14 mouse cellular contexts compared by ENCODE assay signal in genomic region chr5:39126270-39126691, GRCm38 (mm10).
DNase-seq lines count a peak whose midpoint lies in the region; ATAC-seq and TF ChIP-seq lines count a peak whose summit lies in the region.
"Had no signal": no experiment of that assay in that cellular context is flagged by ENCODE, and none has a peak within 500 bp of the region (broad histone marks: within the 10 kb centered on the region; RNA-seq: fewer than 3 reads in every experiment).

No protein-coding gene starts in this region.

- H3K4me1 ChIP-seq in hindbrain, embryonic 16.5 days (ENCODE audit: control insufficient read depth, insufficient read depth, low read depth, low read length): no peaks in the 10 kb centered on the region
- no peaks in the 10 kb centered on the region for H3K4me1 ChIP-seq in hindbrain, embryonic 10.5 days (replicated peaks)
- no peaks in the 10 kb centered on the region for H3K4me1 ChIP-seq in stomach, embryonic 14.5 days (ENCODE audit: control insufficient read depth, insufficient read depth, low read length)
- H3K4me1 ChIP-seq in stomach, postnatal 0 days (replicated peaks; ENCODE audit: control insufficient read depth, insufficient read depth): no peaks in the 10 kb centered on the region
- H3K4me1 ChIP-seq in forebrain, embryonic 13.5 days: peaks cover 12% of the 10 kb centered on the region; the same call in 1 of the 2 replicates
- H3K4me1 ChIP-seq: heart, embryonic 15.5 days; liver, embryonic 13.5 days had no signal

- no peaks in the 10 kb centered on the region for H3K27me3 ChIP-seq in hindbrain, embryonic 16.5 days (replicated peaks; ENCODE audit: control insufficient read depth, insufficient read depth, low read length)
- no peaks in the 10 kb centered on the region for H3K27me3 ChIP-seq in hindbrain, embryonic 10.5 days (ENCODE audit: insufficient read depth, poor library complexity, severe bottlenecking)
- no peaks in the 10 kb centered on the region for H3K27me3 ChIP-seq in stomach, embryonic 14.5 days (ENCODE audit: control insufficient read depth, insufficient read depth, low read length)
- no peaks in the 10 kb centered on the region for H3K27me3 ChIP-seq in stomach, postnatal 0 days (ENCODE audit: control insufficient read depth, insufficient read depth, low read length)
- no peaks in the 10 kb centered on the region for H3K27me3 ChIP-seq in forebrain, embryonic 13.5 days
- H3K27me3 ChIP-seq: heart, embryonic 15.5 days; liver, embryonic 13.5 days had no signal

- H3K27ac ChIP-seq in hindbrain, embryonic 16.5 days (ENCODE audit: low read depth, low read length): no peak overlapping the region
- H3K27ac ChIP-seq in hindbrain, embryonic 10.5 days: no peak overlapping the region
- no peak overlapping the region for H3K27ac ChIP-seq in stomach, embryonic 14.5 days (ENCODE audit: low read length)
- no peak overlapping the region for H3K27ac ChIP-seq in stomach, postnatal 0 days (replicated peaks)
- H3K27ac ChIP-seq in forebrain, embryonic 13.5 days: no peak overlapping the region
- H3K27ac ChIP-seq: heart, embryonic 15.5 days; left cerebral cortex, adult 2 months; liver, embryonic 13.5 days had no signal

- H3K4me3 ChIP-seq in hindbrain, embryonic 16.5 days (ENCODE audit: low read length): no peak overlapping the region
- no peak overlapping the region for H3K4me3 ChIP-seq in hindbrain, embryonic 10.5 days
- no peak overlapping the region for H3K4me3 ChIP-seq in stomach, embryonic 14.5 days (ENCODE audit: low read depth, low read length)
- H3K4me3 ChIP-seq in stomach, postnatal 0 days (ENCODE audit: low read depth, low read length): no peak overlapping the region
- H3K4me3 ChIP-seq in forebrain, embryonic 13.5 days: no peak overlapping the region
- H3K4me3 ChIP-seq: heart, embryonic 15.5 days; left cerebral cortex, adult 2 months; liver, embryonic 13.5 days had no signal

- no peak for TF ChIP-seq CTCF in stomach, postnatal 0 days (IDR thresholded peaks at IDR 0.05; ENCODE audit: low read depth)

- H3K36me3 ChIP-seq in hindbrain, embryonic 16.5 days (ENCODE audit: control insufficient read depth, insufficient read depth, low read length): no peaks in the 10 kb centered on the region
- no peaks in the 10 kb centered on the region for H3K36me3 ChIP-seq in hindbrain, embryonic 10.5 days
- H3K36me3 ChIP-seq in stomach, embryonic 14.5 days (ENCODE audit: control insufficient read depth, insufficient read depth, low read length): no peaks in the 10 kb centered on the region
- H3K36me3 ChIP-seq in stomach, postnatal 0 days (ENCODE audit: control insufficient read depth, insufficient read depth, low read length): no peaks in the 10 kb centered on the region
- H3K36me3 ChIP-seq in forebrain, embryonic 13.5 days (ENCODE audit: poor library complexity, severe bottlenecking): no peaks in the 10 kb centered on the region
- H3K36me3 ChIP-seq: heart, embryonic 15.5 days; liver, embryonic 13.5 days had no signal

- H3K9ac ChIP-seq in hindbrain, embryonic 16.5 days (ENCODE audit: low read depth, low read length): no peak overlapping the region
- no peak overlapping the region for H3K9ac ChIP-seq in stomach, embryonic 14.5 days (replicated peaks; ENCODE audit: low read depth, low read length)
- no peak overlapping the region for H3K9ac ChIP-seq in stomach, postnatal 0 days (ENCODE audit: low read length)
- no peak overlapping the region for H3K9ac ChIP-seq in forebrain, embryonic 13.5 days
- H3K9ac ChIP-seq: heart, embryonic 15.5 days; liver, embryonic 13.5 days had no signal

- 62% methylated on average over 2 of the region's 2 CpGs for WGBS in hindbrain, embryonic 16.5 days
- WGBS in hindbrain, embryonic 10.5 days: 86% methylated on average over 2 of the region's 2 CpGs
- WGBS in stomach, embryonic 14.5 days: 74% methylated on average over 2 of the region's 2 CpGs
- 55% methylated on average over 2 of the region's 2 CpGs for WGBS in stomach, postnatal 0 days
- 64% methylated on average over 2 of the region's 2 CpGs for WGBS in forebrain, embryonic 13.5 days

- ATAC-seq in hindbrain, embryonic 16.5 days: peak; percentile 58; the same call in 1 of the 2 replicates
- peak; percentile 56; the same call in 1 of the 2 replicates for ATAC-seq in stomach, embryonic 14.5 days (ENCODE audit: insufficient number of reproducible peaks, insufficient read depth, low FRiP score, low read depth)
- no peak for ATAC-seq in stomach, postnatal 0 days (ENCODE audit: low FRiP score, low TSS enrichment)
- ATAC-seq in forebrain, embryonic 13.5 days: peak; percentile 81
- ATAC-seq: inflammation-experienced regulatory T-cells, adult 6 months had no signal

- DNase-seq in hindbrain, embryonic 10.5 days (ENCODE audit: low spot score): no peak
- DNase-seq in stomach, postnatal 0 days (ENCODE audit: low spot score): no peak
- DNase-seq in spleen, adult 18-20 months: no peak
- no peak for DNase-seq in retina, embryonic 14.5 days (ENCODE audit: low spot score)
- DNase-seq: cerebellum, adult 11 months; liver, embryonic 13.5 days; lung, postnatal 4 days; thymus, postnatal 25 days had no signal

- H3K9me3 ChIP-seq in hindbrain, embryonic 16.5 days (ENCODE audit: control insufficient read depth, low read length): no peaks in the 10 kb centered on the region
- no peaks in the 10 kb centered on the region for H3K9me3 ChIP-seq in hindbrain, embryonic 10.5 days
- no peaks in the 10 kb centered on the region for H3K9me3 ChIP-seq in stomach, embryonic 14.5 days (ENCODE audit: control insufficient read depth, low read depth, low read length)
- no peaks in the 10 kb centered on the region for H3K9me3 ChIP-seq in stomach, postnatal 0 days (ENCODE audit: control insufficient read depth, low read length)
- no peaks in the 10 kb centered on the region for H3K9me3 ChIP-seq in forebrain, embryonic 13.5 days (replicated peaks)
- H3K9me3 ChIP-seq: heart, embryonic 15.5 days; liver, embryonic 13.5 days had no signal

- H3K4me2 ChIP-seq in hindbrain, embryonic 16.5 days (ENCODE audit: low read length): no peak overlapping the region
- no peak overlapping the region for H3K4me2 ChIP-seq in stomach, embryonic 14.5 days (replicated peaks; ENCODE audit: low read depth, low read length)
- no peak overlapping the region for H3K4me2 ChIP-seq in stomach, postnatal 0 days (replicated peaks; ENCODE audit: low read depth)
- no peak overlapping the region for H3K4me2 ChIP-seq in forebrain, embryonic 13.5 days
- H3K4me2 ChIP-seq: heart, embryonic 15.5 days; liver, embryonic 13.5 days had no signal

- TF ChIP-seq EP300 in stomach, postnatal 0 days (optimal IDR thresholded peaks at IDR 0.05): no peak
